Mouse (Mus musculus): ENCODE measurements at regions not wholly inside any gene's neighbourhood (a gene's known extent, or its start where the extent isn't known, plus 50 kb on each side); places are given as distances from the start of the nearest gene placed in this dataset.

DNA sequence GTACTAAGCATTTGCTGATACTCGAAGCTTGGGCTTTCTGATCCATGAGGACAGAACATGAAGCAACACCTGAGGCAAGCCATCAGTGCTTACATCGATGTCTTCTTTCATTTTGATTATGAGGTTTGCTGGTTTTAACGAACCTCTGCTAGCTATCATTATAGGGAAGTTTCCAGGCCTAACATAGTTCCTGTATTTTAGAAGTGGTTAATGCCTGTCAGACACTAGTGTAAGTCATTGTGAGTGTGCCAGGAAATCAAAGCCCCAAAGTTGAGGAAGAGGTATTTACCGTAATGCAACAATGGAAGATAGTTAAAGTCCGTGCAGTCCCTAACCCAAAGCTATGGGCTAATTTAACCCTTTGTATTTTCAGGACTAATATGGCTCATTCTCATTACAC, 120.1 kb upstream of the Rap2b start:
- peak; percentile 44 for DNase-seq (ENCODE audit: low read depth, low spot score)
- no peaks in the 10 kb centered on the region for H3K9me3 ChIP-seq (replicated peaks; ENCODE audit: insufficient read depth, low read length)
- H3K4me3 ChIP-seq (ENCODE audit: control insufficient read depth in 1 of 2, insufficient read depth in 1 of 2, low read depth in 2 of 2, low read length in 2 of 2) = no peak overlapping the region
- H3K27ac ChIP-seq (ENCODE audit: control insufficient read depth, low read depth, low read length) = no peak overlapping the region
- no peaks in the 10 kb centered on the region for H3K79me2 ChIP-seq (ENCODE audit: control insufficient read depth, insufficient read depth, low read length, poor library complexity)
- 0 out of 4 replicates have a peak, but pooled peaks cover 0 to 2% of the 10 kb centered on the region in 2 experiments for H3K4me1 ChIP-seq (ENCODE audit: control insufficient read depth in 1 of 2, insufficient read depth in 2 of 2, low read length in 2 of 2)
- H3K9ac ChIP-seq (ENCODE audit: control insufficient read depth, low read depth, low read length, poor library complexity, severe bottlenecking) = no peak overlapping the region
- TF ChIP-seq TBP (IDR thresholded peaks at IDR 0.05; ENCODE audit: low read depth, low read length) = no peak
- no peak for TF ChIP-seq POLR2A (IDR thresholded peaks at IDR 0.05; ENCODE audit: control insufficient read depth in 1 of 2, insufficient read depth in 1 of 2, low read depth in 1 of 2, low read length in 2 of 2, poor library complexity in 1 of 2)
- no peak for TF ChIP-seq TAL1 (IDR thresholded peaks at IDR 0.05; ENCODE audit: low read length)
- no peak for TF ChIP-seq EP300 (IDR thresholded peaks at IDR 0.05; ENCODE audit: low read depth in 1 of 2, low read length in 2 of 2)
- TF ChIP-seq SMC3 (IDR thresholded peaks at IDR 0.05; ENCODE audit: low read depth, low read length) = peak; percentile 23; the same call in 1 of the 2 replicates
- TF ChIP-seq ZKSCAN1 (IDR thresholded peaks at IDR 0.05; ENCODE audit: low read depth, low read length) = no peak
- no peak for TF ChIP-seq SIN3A (IDR thresholded peaks at IDR 0.05; ENCODE audit: low read length)
- no peaks in the 10 kb centered on the region for H3K27me3 ChIP-seq (ENCODE audit: control insufficient read depth in 1 of 2, insufficient read depth in 2 of 2, low read length in 2 of 2)
- H3K36me3 ChIP-seq (ENCODE audit: control insufficient read depth in 1 of 2, insufficient read depth in 2 of 2, low read length in 2 of 2) = no peaks in the 10 kb centered on the region

DNA sequence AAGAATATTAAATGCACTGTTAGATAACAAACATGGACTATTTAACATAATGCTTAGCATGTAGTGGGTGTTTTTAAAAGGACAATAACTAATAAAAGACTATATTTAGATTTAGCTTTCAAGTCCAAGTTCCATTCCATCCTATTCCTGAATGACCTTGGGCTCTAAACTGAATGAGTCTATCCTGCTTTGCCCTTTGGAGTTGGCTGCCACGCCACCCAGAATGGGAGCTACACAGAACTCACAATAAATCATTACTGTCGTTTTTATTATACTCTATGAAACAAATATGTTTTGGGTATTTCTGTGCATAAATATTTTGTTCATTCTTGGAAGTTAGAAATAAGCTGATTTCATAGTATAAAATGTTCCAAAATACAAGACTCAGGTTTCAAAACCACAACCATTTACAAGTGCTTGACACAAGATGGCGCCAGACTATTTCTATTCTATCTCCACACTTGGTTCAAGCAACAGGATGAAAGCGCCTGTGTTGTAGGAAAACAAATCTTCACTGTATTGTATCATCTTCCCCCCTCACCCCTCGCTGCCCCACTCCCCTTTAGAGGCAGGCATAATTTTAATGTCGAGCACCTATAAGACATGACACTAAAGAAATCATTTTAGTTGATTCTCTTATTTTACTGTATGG, 117.4 kb upstream of the Rap2b start:
- Histone ChIP-seq H3K27me3 (ENCODE audit: control insufficient read depth in 1 of 2, insufficient read depth in 2 of 2, low read length in 2 of 2) (no peaks in the 10 kb centered on the region; a peak in 1 of 4 replicates), H3K9ac (ENCODE audit: control insufficient read depth, low read depth, low read length, poor library complexity, severe bottlenecking) (no peak overlapping the region), H3K36me3 (ENCODE audit: control insufficient read depth in 1 of 2, insufficient read depth in 2 of 2, low read length in 2 of 2) (no peaks in the 10 kb centered on the region), H3K4me1 (ENCODE audit: control insufficient read depth in 1 of 2, insufficient read depth in 2 of 2, low read length in 2 of 2) (0 out of 4 replicates have a peak, but pooled peaks cover 0 to 2% of the 10 kb centered on the region in 2 experiments), H3K79me2 (ENCODE audit: control insufficient read depth, insufficient read depth, low read length, poor library complexity) (no peaks in the 10 kb centered on the region), H3K4me3 (ENCODE audit: control insufficient read depth in 1 of 2, insufficient read depth in 1 of 2, low read depth in 2 of 2, low read length in 2 of 2) (no peak overlapping the region), H3K27ac (ENCODE audit: control insufficient read depth, low read depth, low read length) (no peak overlapping the region), H3K9me3 (replicated peaks; ENCODE audit: insufficient read depth, low read length) (no peaks in the 10 kb centered on the region)
- TF ChIP-seq HCFC1 (IDR thresholded peaks at IDR 0.05; ENCODE audit: low read depth, low read length) (no peak), RAD21 (IDR thresholded peaks at IDR 0.05; ENCODE audit: low read depth, low read length) (peak; percentile 91), BHLHE40 (IDR thresholded peaks at IDR 0.05; ENCODE audit: borderline replicate concordance, low read depth, low read length) (no peak), SMC3 (IDR thresholded peaks at IDR 0.05; ENCODE audit: low read depth, low read length) (peak; percentile 92), MAZ (IDR thresholded peaks at IDR 0.05; ENCODE audit: low read depth, low read length) (no peak), POLR2AphosphoS5 (IDR thresholded peaks at IDR 0.05; ENCODE audit: borderline replicate concordance, low read depth, low read length) (no peak), SIN3A (IDR thresholded peaks at IDR 0.05; ENCODE audit: low read length) (no peak), RCOR1 (IDR thresholded peaks at IDR 0.05; ENCODE audit: low read depth, low read length) (no peak), TCF12 (IDR thresholded peaks at IDR 0.05; ENCODE audit: low read depth, low read length) (no peak), USF2 (IDR thresholded peaks at IDR 0.05; ENCODE audit: borderline replicate concordance in 1 of 2, insufficient read depth in 1 of 2, low read depth in 1 of 2, low read length in 2 of 2) (no peak), ZMIZ1 (IDR thresholded peaks at IDR 0.05; ENCODE audit: low read depth, low read length) (no peak), ZKSCAN1 (IDR thresholded peaks at IDR 0.05; ENCODE audit: low read depth, low read length) (no peak), MYC (IDR thresholded peaks at IDR 0.05; ENCODE audit: low read depth, low read length) (no peak), ZC3H11A (IDR thresholded peaks at IDR 0.05; ENCODE audit: low read depth, low read length) (peak; percentile 89), EP300 (IDR thresholded peaks at IDR 0.05; ENCODE audit: low read depth in 1 of 2, low read length in 2 of 2) (no peak), JUND (IDR thresholded peaks at IDR 0.05; ENCODE audit: low read depth, low read length) (no peak), CHD2 (IDR thresholded peaks at IDR 0.05; ENCODE audit: low read length) (no peak), MAX (IDR thresholded peaks at IDR 0.05; ENCODE audit: low read length) (no peak), NELFE (IDR thresholded peaks at IDR 0.05; ENCODE audit: low read depth, low read length) (no peak), CTCF (IDR thresholded peaks at IDR 0.05 in 2 of 3, conservative IDR thresholded peaks at IDR 0.05 in 1 of 3; ENCODE audit: control insufficient read depth in 1 of 3, insufficient read depth in 1 of 3, low read depth in 2 of 3, low read length in 3 of 3, poor library complexity in 1 of 3, severe bottlenecking in 1 of 3) (peak; percentile 33 to 83 (median 52); a peak in 5 of 6 replicates), MYB (IDR thresholded peaks at IDR 0.05; ENCODE audit: low read depth, low read length) (no peak), TAL1 (IDR thresholded peaks at IDR 0.05; ENCODE audit: low read length) (no peak), MEF2A (IDR thresholded peaks at IDR 0.05; ENCODE audit: extremely low read depth, insufficient replicate concordance, low read depth, low read length, poor library complexity, severe bottlenecking) (no peak), USF1 (IDR thresholded peaks at IDR 0.05; ENCODE audit: low read depth, low read length) (no peak), ZNF384 (IDR thresholded peaks at IDR 0.05; ENCODE audit: low read depth, low read length) (no peak), E2F4 (IDR thresholded peaks at IDR 0.05; ENCODE audit: borderline replicate concordance, low read depth, low read length) (no peak)
- peak; percentile 72 for DNase-seq (ENCODE audit: low read depth, low spot score)

All from MEL (cell line).